Mouse (Mus musculus) limb, embryonic 11.5 days (tissue): Measurements from ENCODE around the gene Zbtb46. TPM values are rescaled to one million over a fixed set of nuclear protein-coding genes. Genes with fewer than 3 reads are reported as not detected.

Experiments used
- ATAC-seq: fragments of 200-750 bp; cut with Nextera tagmentation; 2 replicates; pipeline ENCODE4 v1.8.0; 2017; ENCODE audit warnings: low read depth; ENCODE audit not compliant: insufficient number of reproducible peaks, low FRiP score, low TSS enrichment
- DNase-seq: peaks from one replicate; pipeline ENCODE4 v3.0.0-alpha.2; 2015; ENCODE audit warnings: low spot score
- H3K27ac ChIP-seq: fragments of 300-500 bp; sonication (generic); replicated peaks from 2 replicates; pipeline ENCODE4 v1.5.1; 2014; ENCODE audit warnings: low read depth, mild to moderate bottlenecking, low read length
- H3K27me3 ChIP-seq: fragments of 300-500 bp; sonication (generic); 2 replicates; pipeline ENCODE4 v1.6.1; 2014; ENCODE audit warnings: mild to moderate bottlenecking, low read length, mixed read lengths; ENCODE audit not compliant: control insufficient read depth, insufficient read depth
- H3K36me3 ChIP-seq: fragments of 300-500 bp; sonication (generic); 2 replicates; pipeline ENCODE4 v1.6.1; 2014; ENCODE audit warnings: mild to moderate bottlenecking, low read length, moderate library complexity, mixed read lengths; ENCODE audit not compliant: control insufficient read depth, insufficient read depth
- H3K4me1 ChIP-seq: fragments of 300-500 bp; sonication (generic); 2 replicates; pipeline ENCODE4 v1.6.1; 2014; ENCODE audit warnings: low read length, mixed read lengths; ENCODE audit not compliant: control insufficient read depth, insufficient read depth
- H3K4me2 ChIP-seq: fragments of 300-500 bp; sonication (generic); 2 replicates; pipeline ENCODE4 v1.6.1; 2014; ENCODE audit warnings: low read depth, mild to moderate bottlenecking, moderate library complexity; ENCODE audit not compliant: severe bottlenecking
- H3K4me3 ChIP-seq: fragments of 300-500 bp; sonication (generic); 2 replicates; pipeline ENCODE4 v1.5.1; 2014; ENCODE audit warnings: low read depth, low read length
- H3K9ac ChIP-seq: fragments of 300-500 bp; sonication (generic); 2 replicates; pipeline ENCODE4 v1.6.1; 2014; ENCODE audit warnings: mild to moderate bottlenecking, low read length
- H3K9me3 ChIP-seq: fragments of 300-500 bp; sonication (generic); 2 replicates; pipeline ENCODE4 v1.6.1; 2016; ENCODE audit warnings: low read length; ENCODE audit not compliant: control insufficient read depth
- WGBS: fragments of 180-500 bp; shearing (Covaris S2); extraction: QIAGEN DNeasy Blood & Tissue Kit; methylation state at CpG from one replicate; pipeline ENCODE4 v1.1.7; 2014; 5-methylcytosine and 5-hydroxymethylcytosine counted together
- polyA plus RNA-seq: library from polyadenylated mRNA; unstranded; fragments of >200 nt; fragmentation: Nextera tagmentation; extraction: Ambion mirVana; gene quantifications from 2 replicates; pipeline ENCODE4 v1.2.1, GENCODE M21; 2014

Zbtb46 gene
- polyA plus RNA-seq, 1 experiment from 2014 or later: 9.8 TPM

DNA sequence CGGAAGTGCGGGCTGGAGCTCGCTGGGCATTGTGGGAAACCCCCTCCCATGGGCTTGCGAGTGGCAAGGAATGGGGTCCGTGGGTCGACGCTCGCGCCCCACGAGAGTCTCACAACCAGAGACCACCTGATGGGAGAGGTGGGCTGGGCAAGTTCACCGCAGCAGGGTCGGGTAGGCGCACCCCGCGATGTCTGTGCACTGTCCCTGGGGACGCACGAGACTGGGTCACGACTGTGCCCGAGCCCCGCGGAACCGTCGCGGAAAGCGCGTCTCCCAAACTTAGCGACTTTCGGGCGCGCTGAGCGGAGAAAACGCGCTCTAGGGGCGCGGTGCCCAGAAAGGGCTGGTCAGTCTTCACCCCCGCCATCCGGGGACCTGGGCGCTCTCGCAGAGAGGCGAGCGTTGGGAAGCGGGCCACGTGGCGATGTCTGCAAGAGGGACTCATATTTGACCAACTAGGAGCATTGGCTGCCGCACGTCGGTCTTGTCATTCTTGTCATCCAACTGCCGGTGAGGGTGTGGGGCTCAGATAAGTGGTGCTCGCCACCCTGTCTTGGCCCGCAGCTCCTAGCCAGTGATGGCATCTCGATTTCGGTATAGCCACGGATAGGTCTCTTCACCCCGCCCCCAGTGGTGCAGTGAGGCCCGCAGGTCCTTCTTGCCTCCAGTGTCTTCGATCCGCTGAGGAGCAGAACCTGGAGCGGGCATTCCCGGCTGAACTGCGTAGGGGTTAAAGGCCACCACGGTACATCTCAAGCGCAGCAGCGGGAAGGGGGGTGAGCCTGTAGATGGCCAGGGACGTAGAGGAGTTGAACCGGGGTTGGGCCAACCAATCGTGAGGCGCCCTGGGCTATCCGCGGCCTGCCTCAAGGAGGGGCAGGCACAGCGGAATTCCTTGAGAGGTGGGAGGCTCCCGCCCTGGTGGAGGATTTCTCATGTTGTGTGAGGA, 721 bp upstream of the Zbtb46 start:
- DNase-seq (peak; percentile 68), ATAC-seq (peak; percentile 64)
- Histone ChIP-seq H3K4me3 (peak overlapping the region; percentile 83), H3K27ac (no peak overlapping the region), H3K9me3 (no peaks in the 10 kb centered on the region), H3K4me1 (0 out of 2 replicates have a peak, but pooled peaks cover 2% of the 10 kb centered on the region), H3K9ac (peak overlapping the region; percentile 50), H3K36me3 (no peaks in the 10 kb centered on the region), H3K4me2 (peak overlapping the region; percentile 83), H3K27me3 (0 out of 2 replicates have a peak, but pooled peaks cover 2% of the 10 kb centered on the region)
- under 1% methylated on average over 71 of the region's 71 CpGs for WGBS

DNA sequence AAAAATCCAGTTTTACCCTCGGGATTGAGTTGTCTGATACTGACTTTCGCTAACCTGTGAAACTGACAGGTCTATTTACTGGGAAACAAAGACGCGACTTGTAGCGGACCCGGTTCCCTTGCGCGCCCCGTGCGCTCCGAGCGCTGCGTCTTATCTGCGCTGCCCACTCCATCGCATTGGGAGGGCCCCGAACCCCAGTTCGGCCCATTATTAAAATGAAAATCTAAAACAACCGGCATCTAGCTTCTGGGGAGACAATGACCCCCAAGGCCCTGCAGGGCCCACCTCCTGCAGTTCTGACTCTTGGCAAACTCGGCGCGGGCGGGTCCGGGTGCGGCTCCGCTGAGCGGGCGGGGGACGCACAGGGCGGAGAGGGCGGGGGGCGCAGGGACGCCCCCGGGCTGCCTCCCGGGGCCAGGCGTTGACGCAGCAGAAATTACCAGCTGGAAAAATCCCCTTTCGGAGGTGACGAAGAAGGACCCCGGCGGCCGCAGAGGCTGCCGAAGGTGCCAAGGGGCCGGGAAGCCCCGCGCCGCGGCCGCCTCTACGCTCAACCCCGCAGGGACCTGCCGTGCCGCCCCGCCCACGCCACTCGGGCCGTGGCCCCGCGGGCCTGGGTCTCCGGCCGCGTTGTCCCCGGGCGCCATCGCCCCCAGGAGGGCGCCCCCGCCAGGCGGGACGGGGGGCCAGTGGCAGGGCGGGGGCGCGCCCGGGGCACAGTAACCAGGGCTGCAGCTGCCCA, 644 bp downstream of the Zbtb46 start:
- H3K4me1 ChIP-seq: 0 out of 2 replicates have a peak, but pooled peaks cover 2% of the 10 kb centered on the region
- peak overlapping the region; percentile 83 for H3K4me3 ChIP-seq
- peak overlapping the region; percentile 83 for H3K4me2 ChIP-seq
- no peaks in the 10 kb centered on the region for H3K36me3 ChIP-seq
- peak overlapping the region; percentile 76 for H3K9ac ChIP-seq
- WGBS: under 1% methylated on average over 65 of the region's 72 CpGs
- DNase-seq (peak; percentile 63), ATAC-seq (no peak; the same call in 1 of the 2 replicates)
- no peak overlapping the region for H3K27ac ChIP-seq
- 0 out of 2 replicates have a peak, but pooled peaks cover 2% of the 10 kb centered on the region for H3K27me3 ChIP-seq
- no peaks in the 10 kb centered on the region for H3K9me3 ChIP-seq

DNA sequence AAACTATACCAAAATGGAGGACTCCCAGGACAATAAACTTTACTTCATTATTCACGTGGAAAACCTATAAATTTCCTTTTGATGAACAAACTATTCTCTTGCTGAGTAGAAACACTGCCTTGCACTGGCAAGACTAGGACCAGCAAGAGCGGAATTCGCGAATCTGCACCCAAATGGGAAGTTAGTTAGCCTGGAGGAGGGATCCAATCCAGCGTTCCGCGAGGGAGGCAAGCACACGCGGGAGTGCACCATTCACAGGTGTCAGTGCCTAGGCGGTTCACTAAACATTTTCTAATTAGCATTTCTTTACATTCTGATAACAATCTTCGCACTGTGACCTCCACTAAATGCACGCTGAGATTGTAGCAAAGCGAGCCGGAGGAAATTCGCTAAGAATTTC, 1.4 kb downstream of the Zbtb46 start:
- peak overlapping the region; percentile 83 for H3K4me2 ChIP-seq
- no peak overlapping the region for H3K27ac ChIP-seq
- ATAC-seq (no peak), DNase-seq (peak; percentile 42)
- H3K4me1 ChIP-seq: 0 out of 2 replicates have a peak, but pooled peaks cover 2% of the 10 kb centered on the region
- H3K36me3 ChIP-seq: no peaks in the 10 kb centered on the region
- no peaks in the 10 kb centered on the region for H3K9me3 ChIP-seq
- 0 out of 2 replicates have a peak, but pooled peaks cover 2% of the 10 kb centered on the region for H3K27me3 ChIP-seq
- WGBS: 4% methylated on average over 15 of the region's 15 CpGs
- H3K4me3 ChIP-seq: peak overlapping the region; percentile 83
- H3K9ac ChIP-seq: no peak overlapping the region

DNA sequence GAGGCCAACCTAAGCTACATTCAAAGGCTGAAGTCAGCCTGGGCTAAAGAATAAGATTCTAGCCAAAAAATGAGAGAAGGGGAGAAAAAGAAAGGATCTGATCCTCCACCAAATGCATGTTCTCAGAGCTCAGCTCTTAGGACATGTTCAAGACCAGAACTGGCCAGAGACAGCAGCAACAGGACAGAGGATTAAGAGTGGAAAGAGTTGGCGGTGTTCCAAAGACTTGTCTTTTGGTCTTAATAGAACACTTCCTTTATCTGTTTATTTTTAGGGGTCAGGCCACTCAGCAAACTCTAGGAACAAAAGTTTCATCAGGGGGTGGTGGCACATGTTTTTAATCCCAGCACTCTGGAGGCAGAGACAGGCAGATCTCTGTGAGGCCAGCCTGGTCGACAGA, 3.3 kb downstream of the Zbtb46 start:
- WGBS: 85% methylated on average over 2 of the region's 2 CpGs
- H3K27me3 ChIP-seq: 0 out of 2 replicates have a peak, but pooled peaks cover 2% of the 10 kb centered on the region
- no peak overlapping the region for H3K27ac ChIP-seq
- H3K4me1 ChIP-seq: 0 out of 2 replicates have a peak, but pooled peaks cover 2% of the 10 kb centered on the region
- DNase-seq (no peak), ATAC-seq (no peak)
- no peak overlapping the region for H3K9ac ChIP-seq
- no peaks in the 10 kb centered on the region for H3K36me3 ChIP-seq
- H3K9me3 ChIP-seq: no peaks in the 10 kb centered on the region
- no peak overlapping the region for H3K4me2 ChIP-seq
- H3K4me3 ChIP-seq: no peak overlapping the region

DNA sequence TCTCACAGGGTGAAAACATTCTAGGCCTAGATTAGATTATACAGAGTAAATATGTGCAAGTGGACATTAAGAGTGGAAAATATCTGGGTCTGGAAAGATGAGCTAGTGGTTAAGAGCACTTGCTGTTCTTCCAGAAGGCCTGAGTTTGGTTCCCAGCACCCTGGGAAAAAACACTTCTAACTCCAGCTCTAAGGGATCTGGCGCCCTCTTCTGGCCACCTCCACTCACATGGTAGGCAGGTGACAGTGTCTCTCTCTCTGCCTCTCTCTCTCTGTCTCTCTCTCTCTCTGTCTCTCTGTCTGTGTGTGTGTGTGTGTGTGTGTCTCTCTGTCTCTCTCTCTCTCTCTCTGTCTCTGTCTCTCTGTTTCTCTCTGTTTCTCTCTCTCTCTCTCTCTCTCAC, 6.0 kb downstream of the Zbtb46 start:
- H3K4me3 ChIP-seq: no peak overlapping the region
- no peak for ATAC-seq
- no peaks in the 10 kb centered on the region for H3K36me3 ChIP-seq
- H3K4me1 ChIP-seq: no peaks in the 10 kb centered on the region
- H3K27ac ChIP-seq: no peak overlapping the region
- H3K4me2 ChIP-seq: no peak overlapping the region
- no peaks in the 10 kb centered on the region for H3K27me3 ChIP-seq
- H3K9me3 ChIP-seq: no peaks in the 10 kb centered on the region
- whole genome bisulfite sequencing: 44% methylated on average over 1 of the region's 1 CpGs
- no peak for DNase-seq
- no peak overlapping the region for H3K9ac ChIP-seq

DNA sequence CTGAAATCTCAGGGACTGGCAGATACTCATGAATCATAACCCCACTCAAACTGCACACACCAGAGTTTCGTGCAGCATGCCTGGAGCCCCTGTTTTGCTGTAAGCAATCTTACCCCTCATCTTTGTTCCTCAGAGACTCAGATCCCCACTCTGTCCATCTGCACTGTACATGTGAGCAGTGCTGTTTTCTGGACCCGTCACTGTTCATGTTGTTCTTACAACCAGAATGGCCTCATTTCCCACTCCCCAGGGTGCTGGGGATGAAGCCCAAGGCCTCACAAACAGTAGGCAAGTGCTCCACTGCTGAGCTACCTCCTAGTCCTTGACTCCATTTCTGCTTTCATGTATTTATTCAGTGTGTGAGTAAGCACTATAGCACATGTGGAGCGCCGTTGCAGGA, 7.0 kb downstream of the Zbtb46 start:
- 81% methylated on average over 4 of the region's 4 CpGs for WGBS
- no peaks in the 10 kb centered on the region for H3K4me1 ChIP-seq
- ATAC-seq: no peak

DNA sequence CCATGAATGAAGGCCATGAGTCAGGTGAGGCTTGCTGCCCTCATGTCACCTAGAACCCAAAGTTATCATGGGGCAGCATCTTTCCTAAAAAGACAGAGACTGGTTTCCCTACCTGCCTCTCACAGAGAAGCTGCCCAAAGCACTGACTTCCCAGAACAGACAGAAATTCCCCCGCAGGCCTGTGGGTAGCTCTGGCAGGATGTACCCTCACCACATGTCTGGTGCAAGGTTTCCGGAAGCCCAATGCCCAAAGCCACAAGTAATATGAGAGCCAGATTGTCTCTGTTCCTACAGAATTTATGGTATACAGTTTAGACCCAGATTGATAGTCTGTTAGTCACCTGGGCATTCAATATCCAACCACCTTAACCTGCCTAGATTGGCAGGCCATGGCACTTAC, 16.2 kb downstream of the Zbtb46 start:
- no peak overlapping the region for H3K4me2 ChIP-seq
- DNase-seq (no peak), ATAC-seq (no peak)
- no peak overlapping the region for H3K4me3 ChIP-seq
- no peaks in the 10 kb centered on the region for H3K4me1 ChIP-seq
- H3K27me3 ChIP-seq: no peaks in the 10 kb centered on the region
- no peak overlapping the region for H3K9ac ChIP-seq
- no peaks in the 10 kb centered on the region for H3K9me3 ChIP-seq
- no peaks in the 10 kb centered on the region for H3K36me3 ChIP-seq
- no peak overlapping the region for H3K27ac ChIP-seq
- WGBS: 82% methylated on average over 2 of the region's 2 CpGs

More for the DNA sequence above, 7.0 kb downstream of the Zbtb46 start:
- no peak overlapping the region for H3K4me2 ChIP-seq
- H3K4me3 ChIP-seq: no peak overlapping the region
- no peaks in the 10 kb centered on the region for H3K27me3 ChIP-seq
- H3K27ac ChIP-seq: no peak overlapping the region
- H3K36me3 ChIP-seq: no peaks in the 10 kb centered on the region
- H3K9ac ChIP-seq: no peak overlapping the region
- DNase-seq: no peak
- no peaks in the 10 kb centered on the region for H3K9me3 ChIP-seq

DNA sequence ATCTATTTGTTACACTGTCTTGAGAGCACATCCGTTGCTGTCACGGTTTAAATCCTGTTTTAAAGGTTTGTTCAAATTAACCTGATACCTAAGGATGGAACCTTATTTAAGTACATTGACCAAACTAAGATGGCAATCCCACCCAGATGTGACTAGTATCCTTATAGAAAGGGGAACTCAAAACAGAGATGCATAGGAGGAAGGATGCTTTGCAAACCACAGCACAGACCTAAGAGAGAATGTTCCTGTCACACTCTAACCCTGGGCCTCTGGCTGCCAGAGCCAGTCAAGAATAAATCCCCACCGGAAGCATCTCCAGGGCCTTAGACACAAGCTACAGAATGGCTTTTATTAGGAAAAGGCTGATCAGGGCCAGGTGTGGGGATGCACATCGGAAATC, 21.1 kb downstream of the Zbtb46 start:
- H3K27me3 ChIP-seq: no peaks in the 10 kb centered on the region
- H3K4me2 ChIP-seq: no peak overlapping the region
- H3K4me1 ChIP-seq: no peaks in the 10 kb centered on the region
- no peak overlapping the region for H3K4me3 ChIP-seq
- WGBS: 73% methylated on average over 4 of the region's 4 CpGs
- H3K36me3 ChIP-seq: no peaks in the 10 kb centered on the region
- H3K9me3 ChIP-seq: no peaks in the 10 kb centered on the region
- ATAC-seq: no peak
- no peak overlapping the region for H3K27ac ChIP-seq
- H3K9ac ChIP-seq: no peak overlapping the region
- no peak for DNase-seq
